Mouse (Mus musculus) erythroblast, embryonic 14.5 days (primary cell): ENCODE measurements around the gene Pnma1. TPM values are rescaled to one million over a fixed set of nuclear protein-coding genes. Genes with fewer than 3 reads are reported as not detected.
A peak's percentile ranks its signal among the peaks of the same experiment; 100 is the strongest.

Experiments
- H3K27me3 ChIP-seq: 2 replicates; pipeline ENCODE4 v1.6.1; 2012; ENCODE audit warnings: inconsistent platforms; ENCODE audit not compliant: control insufficient read depth
- H3K36me3 ChIP-seq: 2 replicates; pipeline ENCODE4 v1.6.1; 2012; ENCODE audit warnings: mild to moderate bottlenecking, inconsistent platforms; ENCODE audit not compliant: control insufficient read depth
- H3K4me1 ChIP-seq: 2 replicates; pipeline ENCODE4 v1.6.1; 2012; ENCODE audit warnings: inconsistent platforms; ENCODE audit not compliant: control insufficient read depth
- H3K4me3 ChIP-seq: replicated peaks from 2 replicates; pipeline ENCODE3; 2012; ENCODE audit warnings: moderate library complexity, mild to moderate bottlenecking, inconsistent platforms
- H3K9me3 ChIP-seq: 2 replicates; pipeline ENCODE4 v1.6.1; 2012; ENCODE audit warnings: low read length, inconsistent platforms, mixed read lengths; ENCODE audit not compliant: control insufficient read depth
- GATA1 ChIP-seq: IDR thresholded peaks from 2 replicates; pipeline ENCODE4 v1.6.1; 2012; ENCODE audit warnings: low read length, inconsistent platforms, mixed read lengths
- TAL1 ChIP-seq: IDR thresholded peaks from 3 replicates; pipeline ENCODE4 v1.6.1; 2012; ENCODE audit warnings: low read length, inconsistent platforms, mixed read lengths
- polyA plus RNA-seq: library from polyadenylated mRNA; stranded (reverse); fragments of >175 nt; gene quantifications from 2 replicates; pipeline ENCODE4 v1.2.3, GENCODE M21; 2012

Gene Pnma1
- polyA plus RNA-seq, 1 experiment: 0.03 TPM

- peaks cover 78% of the 10 kb centered on the region for H3K36me3 ChIP-seq
- peaks cover 85% of the 10 kb centered on the region for H3K4me1 ChIP-seq
- peak overlapping the region; percentile 13 for H3K4me3 ChIP-seq
- H3K27me3 ChIP-seq: no peaks in the 10 kb centered on the region
- no peak for TF ChIP-seq GATA1
- no peak for TF ChIP-seq TAL1
- no peaks in the 10 kb centered on the region for H3K9me3 ChIP-seq
Measured at GRCm38 (mm10) chr12:84149971-84150370, 1.7 kb upstream of the Pnma1 start.

DNA sequence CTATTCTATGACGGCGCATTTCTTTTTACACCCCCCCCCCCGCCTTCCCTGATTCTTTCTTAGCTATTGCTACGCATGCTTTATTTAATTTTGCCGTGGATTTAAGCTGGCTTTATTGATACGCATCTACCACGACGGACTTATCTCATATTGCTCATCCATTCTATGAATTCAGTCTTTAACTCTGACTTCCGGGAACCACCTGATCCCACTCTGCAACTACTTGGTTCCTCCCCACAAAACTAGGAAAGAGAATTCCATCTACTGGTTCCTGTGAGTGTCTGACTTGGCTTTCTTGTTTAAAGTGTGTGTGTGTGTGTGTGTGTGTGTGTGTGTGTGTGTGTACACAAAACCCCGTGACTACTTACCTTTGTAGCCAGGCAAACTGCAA is 328 bp upstream of the Pnma1 start:
- Histone ChIP-seq H3K27me3 (no peaks in the 10 kb centered on the region), H3K9me3 (no peaks in the 10 kb centered on the region), H3K36me3 (peaks cover 65% of the 10 kb centered on the region), H3K4me3 (peak overlapping the region; percentile 79), H3K4me1 (peaks cover 78% of the 10 kb centered on the region)
- TF ChIP-seq TAL1: no peak
- no peak for TF ChIP-seq GATA1

- no peak overlapping the region for H3K4me3 ChIP-seq
- H3K9me3 ChIP-seq: no peaks in the 10 kb centered on the region
- peaks cover 8% of the 10 kb centered on the region for H3K36me3 ChIP-seq
- peaks cover 18% of the 10 kb centered on the region for H3K4me1 ChIP-seq
- no peaks in the 10 kb centered on the region for H3K27me3 ChIP-seq
- TF ChIP-seq TAL1 (no peak), GATA1 (no peak)
Measured at GRCm38 (mm10) chr12:84142281-84143050, 5.8 kb downstream of the Pnma1 start.

DNA sequence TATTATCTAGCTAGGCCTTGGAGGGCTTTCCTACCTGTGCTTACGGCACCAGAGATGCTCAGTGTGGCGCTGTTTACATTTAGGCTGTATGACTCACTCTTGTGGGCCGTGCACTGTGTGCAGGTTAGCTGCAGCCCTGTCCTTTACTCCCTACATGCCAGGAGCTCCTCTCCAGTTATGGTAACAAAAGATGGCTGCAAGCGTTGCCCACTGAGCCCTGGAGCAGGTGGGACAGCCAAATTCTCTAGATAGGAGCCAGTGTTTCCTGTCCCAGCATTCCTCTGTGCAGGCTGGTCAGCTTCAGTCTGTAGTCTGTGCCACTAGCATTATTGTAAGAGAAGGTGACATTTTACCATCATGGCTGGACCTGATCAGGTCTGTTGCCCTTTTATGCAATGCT is 7.0 kb downstream of the Pnma1 start:
- Histone ChIP-seq H3K36me3 (no peaks in the 10 kb centered on the region), H3K27me3 (no peaks in the 10 kb centered on the region), H3K4me1 (peaks cover 7% of the 10 kb centered on the region), H3K4me3 (no peak overlapping the region), H3K9me3 (no peaks in the 10 kb centered on the region)
- TF ChIP-seq GATA1: no peak
- TF ChIP-seq TAL1: no peak

DNA sequence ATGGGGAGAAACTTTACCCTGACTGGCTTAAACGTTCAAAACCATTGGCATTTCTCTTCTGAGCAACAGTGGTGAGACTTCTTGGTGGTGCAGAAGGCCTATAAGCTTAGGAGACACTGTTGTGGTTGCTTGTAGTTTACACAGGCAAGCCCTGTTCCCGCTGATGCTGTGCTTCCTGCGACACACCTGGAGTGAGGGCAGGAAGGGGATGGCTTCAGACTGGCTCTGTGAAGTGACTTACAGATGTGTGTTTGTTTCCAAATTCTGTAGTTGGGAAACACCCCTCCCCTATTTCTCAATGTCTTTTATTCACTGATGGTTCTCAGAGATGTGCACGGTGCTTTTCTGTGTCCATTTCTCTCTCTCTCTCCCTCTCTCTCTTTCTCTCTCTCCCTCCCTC is 8.2 kb downstream of the Pnma1 start:
- Histone ChIP-seq H3K27me3 (no peaks in the 10 kb centered on the region), H3K36me3 (no peaks in the 10 kb centered on the region), H3K4me3 (no peak overlapping the region), H3K4me1 (peaks cover 3% of the 10 kb centered on the region; the same call in 1 of the 2 replicates), H3K9me3 (no peaks in the 10 kb centered on the region)
- TF ChIP-seq GATA1: no peak
- TF ChIP-seq TAL1: no peak

- H3K9me3 ChIP-seq: no peaks in the 10 kb centered on the region
- no peaks in the 10 kb centered on the region for H3K27me3 ChIP-seq
- no peaks in the 10 kb centered on the region for H3K4me1 ChIP-seq
- H3K4me3 ChIP-seq: no peak overlapping the region
- H3K36me3 ChIP-seq: no peaks in the 10 kb centered on the region
- TF ChIP-seq TAL1 (no peak), GATA1 (no peak)
Measured at GRCm38 (mm10) chr12:84137131-84137530, 11.2 kb downstream of the Pnma1 start.

GRCm38 (mm10) chr12:84132265-84132664 is 16.0 kb downstream of the Pnma1 start:
- H3K9me3 ChIP-seq: no peaks in the 10 kb centered on the region
- H3K4me1 ChIP-seq: no peaks in the 10 kb centered on the region
- TF ChIP-seq TAL1 (no peak), GATA1 (no peak)
- no peak overlapping the region for H3K4me3 ChIP-seq
- no peaks in the 10 kb centered on the region for H3K36me3 ChIP-seq
- no peaks in the 10 kb centered on the region for H3K27me3 ChIP-seq

- Histone ChIP-seq H3K27me3 (no peaks in the 10 kb centered on the region), H3K4me1 (no peaks in the 10 kb centered on the region), H3K9me3 (no peaks in the 10 kb centered on the region), H3K36me3 (no peaks in the 10 kb centered on the region), H3K4me3 (no peak overlapping the region)
- TF ChIP-seq TAL1 (no peak), GATA1 (no peak)
Measured at GRCm38 (mm10) chr12:84129931-84130330, 18.4 kb downstream of the Pnma1 start.

DNA sequence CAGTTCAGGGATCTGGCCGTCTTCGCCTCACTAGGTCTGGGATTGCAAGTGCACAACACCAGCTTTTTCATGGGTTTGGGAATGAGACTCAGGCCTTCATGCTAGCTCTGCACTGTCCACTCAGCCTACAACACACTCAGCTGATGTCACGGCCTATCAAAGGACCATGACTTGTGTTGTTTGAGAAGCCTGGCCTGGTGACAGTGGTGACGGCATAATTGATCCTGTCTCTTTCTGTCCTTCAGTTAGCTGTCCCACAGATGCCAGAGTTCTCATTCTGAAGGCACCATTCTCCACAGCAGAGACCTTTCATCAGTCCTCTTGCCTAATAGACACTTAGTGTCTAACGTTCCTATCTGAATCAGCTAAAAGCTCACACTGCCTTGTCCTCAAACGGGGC is 19.7 kb downstream of the Pnma1 start:
- no peaks in the 10 kb centered on the region for H3K36me3 ChIP-seq
- H3K27me3 ChIP-seq: no peaks in the 10 kb centered on the region
- H3K9me3 ChIP-seq: no peaks in the 10 kb centered on the region
- no peak for TF ChIP-seq TAL1
- no peak for TF ChIP-seq GATA1
- H3K4me3 ChIP-seq: no peak overlapping the region
- H3K4me1 ChIP-seq: no peaks in the 10 kb centered on the region

DNA sequence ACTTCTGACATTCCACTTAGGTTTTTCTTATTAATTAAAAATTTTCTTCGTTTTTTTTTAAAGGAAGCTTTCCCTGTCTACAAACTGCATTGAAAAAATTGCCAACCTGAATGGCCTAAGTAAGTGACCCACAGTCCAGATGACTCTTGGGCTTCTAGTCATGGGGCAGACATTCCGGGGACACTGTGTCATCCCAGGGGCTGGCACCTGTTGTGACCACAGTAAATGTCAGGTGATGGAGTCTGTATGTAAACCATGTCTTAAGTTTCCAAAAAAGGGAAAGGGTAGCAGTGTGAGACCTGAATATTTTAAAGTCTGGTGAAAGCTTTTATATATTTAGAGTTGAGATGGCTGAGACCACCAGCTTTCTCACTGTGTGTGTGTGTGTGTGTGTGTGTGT is 21.4 kb downstream of the Pnma1 start:
- no peaks in the 10 kb centered on the region for H3K36me3 ChIP-seq
- H3K4me3 ChIP-seq: no peak overlapping the region
- no peak for TF ChIP-seq GATA1
- no peak for TF ChIP-seq TAL1
- no peaks in the 10 kb centered on the region for H3K4me1 ChIP-seq
- H3K27me3 ChIP-seq: no peaks in the 10 kb centered on the region
- no peaks in the 10 kb centered on the region for H3K9me3 ChIP-seq
